In genomic region chr8:114504889-114505288, GRCm38 (mm10) we compare ENCODE assay signal across 10 mouse cellular contexts.
DNase-seq lines count a peak whose midpoint lies in the region; ATAC-seq and TF ChIP-seq lines count a peak whose summit lies in the region.
"Had no signal": no experiment of that assay in that cellular context is flagged by ENCODE, and none has a peak within 500 bp of the region (broad histone marks: within the 10 kb centered on the region; RNA-seq: fewer than 3 reads in every experiment).

No protein-coding gene starts in this region.

- DNase-seq in heart, adult 2 months: no peak
- DNase-seq in hindbrain, embryonic 14.5 days (ENCODE audit: low spot score): no peak
- DNase-seq in midbrain, embryonic 11.5 days (ENCODE audit: low spot score, missing footprints): peak; percentile 86
- no peak for DNase-seq in gastrocnemius, postnatal 10 days
- DNase-seq in adrenal gland, adult (ENCODE audit: inconsistent age in 2 of 2, low spot score in 1 of 2): no peak
- DNase-seq in c-Kit-positive CD71-positive TER-119-positive erythroid progenitor cells, embryonic 14.5 days (ENCODE audit: low spot score): no peak
- DNase-seq: gastrocnemius, adult 2 months; thymus, postnatal 4 days had no signal

- no peaks in the 10 kb centered on the region for H3K9me3 ChIP-seq in heart, embryonic 14.5 days (ENCODE audit: control insufficient read depth, low read length)
- no peaks in the 10 kb centered on the region for H3K9me3 ChIP-seq in embryonic facial prominence, embryonic 12.5 days
- no peaks in the 10 kb centered on the region for H3K9me3 ChIP-seq in hindbrain, embryonic 14.5 days (ENCODE audit: control insufficient read depth, low read length)
- no peaks in the 10 kb centered on the region for H3K9me3 ChIP-seq in midbrain, embryonic 11.5 days (ENCODE audit: control insufficient read depth, low read length)

- peak; percentile 46; the same call in 1 of the 2 replicates for ATAC-seq in heart, embryonic 14.5 days (ENCODE audit: insufficient number of reproducible peaks, insufficient read depth, low FRiP score, low read depth)
- ATAC-seq in embryonic facial prominence, embryonic 12.5 days (ENCODE audit: insufficient number of reproducible peaks, insufficient read depth, low FRiP score, low TSS enrichment): no peak; the same call in 1 of the 2 replicates
- ATAC-seq in hindbrain, embryonic 14.5 days (ENCODE audit: low FRiP score): no peak
- 0 out of 2 replicates have a peak, but pooled peaks have one; percentile 22 for ATAC-seq in midbrain, embryonic 11.5 days (ENCODE audit: low FRiP score)

- peaks cover 12 to 15% of the 10 kb centered on the region in 2 experiments for H3K4me1 ChIP-seq in heart, embryonic 14.5 days (ENCODE audit: control insufficient read depth in 2 of 2, insufficient read depth in 2 of 2, low read length in 2 of 2)
- no peaks in the 10 kb centered on the region; the same call in 1 of the 2 replicates for H3K4me1 ChIP-seq in heart, adult 2 months (ENCODE audit: control insufficient read depth, insufficient read depth, low read length)
- H3K4me1 ChIP-seq in embryonic facial prominence, embryonic 12.5 days: peaks cover 38% of the 10 kb centered on the region
- H3K4me1 ChIP-seq in hindbrain, embryonic 14.5 days (replicated peaks; ENCODE audit: control insufficient read depth, insufficient read depth, low read length): peaks cover 14% of the 10 kb centered on the region
- H3K4me1 ChIP-seq in midbrain, embryonic 11.5 days (ENCODE audit: control insufficient read depth, insufficient read depth, low read length): no peaks in the 10 kb centered on the region; the same call in 1 of the 2 replicates

- intact Hi-C loops in heart, adult 2 months (cut with DNase I): no loop called here

- no peaks in the 10 kb centered on the region for H3K36me3 ChIP-seq in heart, embryonic 14.5 days (ENCODE audit: control insufficient read depth, insufficient read depth, low read length)
- no peaks in the 10 kb centered on the region for H3K36me3 ChIP-seq in heart, adult 2 months (ENCODE audit: control insufficient read depth, insufficient read depth, low read length)
- H3K36me3 ChIP-seq in embryonic facial prominence, embryonic 12.5 days: no peaks in the 10 kb centered on the region
- no peaks in the 10 kb centered on the region for H3K36me3 ChIP-seq in hindbrain, embryonic 14.5 days (replicated peaks; ENCODE audit: control insufficient read depth, insufficient read depth)
- H3K36me3 ChIP-seq in midbrain, embryonic 11.5 days (ENCODE audit: control insufficient read depth, insufficient read depth, low read length): no peaks in the 10 kb centered on the region

- no peak overlapping the region for H3K27ac ChIP-seq in heart, embryonic 14.5 days (replicated peaks in 1 of 2; ENCODE audit: control insufficient read depth in 1 of 2, insufficient read depth in 1 of 2, low read depth in 2 of 2, low read length in 2 of 2)
- no peak overlapping the region for H3K27ac ChIP-seq in heart, adult 2 months
- peak overlapping the region; percentile 65 for H3K27ac ChIP-seq in embryonic facial prominence, embryonic 12.5 days
- peak overlapping the region; percentile 41; the same call in 1 of the 2 replicates for H3K27ac ChIP-seq in hindbrain, embryonic 14.5 days
- peak overlapping the region; percentile 35; the same call in 1 of the 2 replicates for H3K27ac ChIP-seq in midbrain, embryonic 11.5 days (ENCODE audit: low read depth, low read length)
- H3K27ac ChIP-seq: gastrocnemius, adult 2 months had no signal

- TF ChIP-seq CTCF in heart, adult 2 months (IDR thresholded peaks at IDR 0.05): no peak

- H3K27me3 ChIP-seq in heart, embryonic 14.5 days (ENCODE audit: control insufficient read depth, insufficient read depth, low read length): no peaks in the 10 kb centered on the region
- H3K27me3 ChIP-seq in heart, adult 2 months (ENCODE audit: control insufficient read depth, insufficient read depth, low read length): no peaks in the 10 kb centered on the region
- no peaks in the 10 kb centered on the region for H3K27me3 ChIP-seq in embryonic facial prominence, embryonic 12.5 days
- H3K27me3 ChIP-seq in hindbrain, embryonic 14.5 days (ENCODE audit: control insufficient read depth, insufficient read depth, low read length): no peaks in the 10 kb centered on the region
- no peaks in the 10 kb centered on the region for H3K27me3 ChIP-seq in midbrain, embryonic 11.5 days (ENCODE audit: control insufficient read depth, insufficient read depth, low read length)

- no peak overlapping the region for H3K9ac ChIP-seq in heart, embryonic 14.5 days (ENCODE audit: low read length)
- no peak overlapping the region for H3K9ac ChIP-seq in heart, adult 2 months (ENCODE audit: low read depth, low read length)
- H3K9ac ChIP-seq in embryonic facial prominence, embryonic 12.5 days: no peak overlapping the region
- no peak overlapping the region for H3K9ac ChIP-seq in hindbrain, embryonic 14.5 days
- no peak overlapping the region for H3K9ac ChIP-seq in midbrain, embryonic 11.5 days (ENCODE audit: low read length)

- H3K4me3 ChIP-seq in heart, embryonic 14.5 days (ENCODE audit: control insufficient read depth in 1 of 2, insufficient read depth in 1 of 2, low read depth in 1 of 2, low read length in 2 of 2): no peak overlapping the region
- no peak overlapping the region for H3K4me3 ChIP-seq in heart, adult 2 months
- 0 out of 2 replicates have a peak overlapping the region, but pooled peaks have one; percentile 6 for H3K4me3 ChIP-seq in embryonic facial prominence, embryonic 12.5 days
- no peak overlapping the region for H3K4me3 ChIP-seq in hindbrain, embryonic 14.5 days (replicated peaks; ENCODE audit: low read length)
- H3K4me3 ChIP-seq in midbrain, embryonic 11.5 days (ENCODE audit: low read depth, low read length): no peak overlapping the region
- H3K4me3 ChIP-seq: gastrocnemius, adult 2 months had no signal

- 37% methylated on average over 11 of the region's 11 CpGs for WGBS in heart, embryonic 14.5 days
- 67% methylated on average over 11 of the region's 11 CpGs for WGBS in heart, adult 2 months
- WGBS in embryonic facial prominence, embryonic 12.5 days: 24% methylated on average over 11 of the region's 11 CpGs
- WGBS in hindbrain, embryonic 14.5 days: 53% methylated on average over 11 of the region's 11 CpGs
- WGBS in midbrain, embryonic 11.5 days: 61% methylated on average over 11 of the region's 11 CpGs

- no peaks in the 10 kb centered on the region for H3K79me2 ChIP-seq in heart, adult 2 months (replicated peaks; ENCODE audit: control insufficient read depth, insufficient read depth, low read length)

- TF ChIP-seq POLR2A in heart, adult 2 months (IDR thresholded peaks at IDR 0.05; ENCODE audit: insufficient read depth, low read depth, low read length): no peak

- peak overlapping the region; percentile 32 for H3K4me2 ChIP-seq in heart, embryonic 14.5 days (ENCODE audit: low read length)
- peak overlapping the region; percentile 31 for H3K4me2 ChIP-seq in embryonic facial prominence, embryonic 12.5 days (replicated peaks)
- H3K4me2 ChIP-seq in hindbrain, embryonic 14.5 days (replicated peaks): peak overlapping the region; percentile 18; the same call in 1 of the 2 replicates
- no peak overlapping the region for H3K4me2 ChIP-seq in midbrain, embryonic 11.5 days

- no peak for TF ChIP-seq EP300 in heart, adult 2 months (IDR thresholded peaks at IDR 0.05; ENCODE audit: insufficient read depth, low read depth, low read length)

Comparison
In these comparisons a context has a peak if more than half of its experiments do, and no peak if none do; other contexts are left out.
1. ATAC-seq: peak in heart, embryonic 14.5 days (single experiment) and midbrain, embryonic 11.5 days (single experiment); none in embryonic facial prominence, embryonic 12.5 days (single experiment) and hindbrain, embryonic 14.5 days (single experiment).
2. H3K27ac ChIP-seq: peak in embryonic facial prominence, embryonic 12.5 days (single experiment), hindbrain, embryonic 14.5 days (single experiment) and midbrain, embryonic 11.5 days (single experiment); none in heart, embryonic 14.5 days (0 of 2) and heart, adult 2 months (single experiment).